Mouse (Mus musculus) embryonic facial prominence, embryonic 11.5 days (tissue): ENCODE data around the gene Samd1. TPM values are rescaled to one million over a fixed set of nuclear protein-coding genes. Genes with fewer than 3 reads are reported as not detected.
A peak's percentile ranks its signal among the peaks of the same experiment; 100 is the strongest.
"Not testable (repeated sequence)": the region's sequence is repeated elsewhere in the genome, so short reads cannot be mapped to it uniquely, and the experiment has no call there.

Experiments
- ATAC-seq: fragments of 200-750 bp; cut with Nextera tagmentation; replicated peaks from 2 replicates; pipeline ENCODE4 v1.8.0; 2017; ENCODE audit warnings: low read depth; ENCODE audit not compliant: insufficient number of reproducible peaks, low FRiP score, low TSS enrichment
- DNase-seq: peaks from one replicate; pipeline ENCODE4 v3.0.0-alpha.2; 2015; ENCODE audit warnings: low spot score
- H3K27ac ChIP-seq: fragments of 300-500 bp; sonication (generic); replicated peaks from 2 replicates; pipeline ENCODE4 v1.5.1; 2014; ENCODE audit warnings: mild to moderate bottlenecking, low read depth, low read length, control low read depth
- H3K27me3 ChIP-seq: fragments of 300-500 bp; sonication (generic); 2 replicates; pipeline ENCODE4 v1.6.1; 2014; ENCODE audit warnings: mild to moderate bottlenecking, low read length, moderate library complexity, mixed read lengths; ENCODE audit not compliant: control insufficient read depth, insufficient read depth
- H3K36me3 ChIP-seq: fragments of 300-500 bp; sonication (generic); replicated peaks from 2 replicates; pipeline ENCODE4 v1.6.1; 2014; ENCODE audit warnings: low read depth, mild to moderate bottlenecking, low read length, moderate library complexity, mixed read lengths; ENCODE audit not compliant: control insufficient read depth, insufficient read depth
- H3K4me1 ChIP-seq: fragments of 300-500 bp; sonication (generic); 2 replicates; pipeline ENCODE4 v1.6.1; 2014; ENCODE audit warnings: low read length, mixed read lengths; ENCODE audit not compliant: control insufficient read depth, insufficient read depth
- H3K4me2 ChIP-seq: fragments of 300-500 bp; sonication (generic); 2 replicates; pipeline ENCODE4 v1.6.1; 2014; ENCODE audit warnings: low read depth, mild to moderate bottlenecking, control low read depth, low read length, moderate library complexity
- H3K4me3 ChIP-seq: fragments of 300-500 bp; sonication (generic); 2 replicates; pipeline ENCODE4 v1.5.1; 2014; ENCODE audit warnings: low read depth, low read length, control low read depth
- H3K9ac ChIP-seq: fragments of 300-500 bp; sonication (generic); replicated peaks from 2 replicates; pipeline ENCODE4 v1.6.1; 2014; ENCODE audit warnings: mild to moderate bottlenecking, control low read depth, low read length
- H3K9me3 ChIP-seq: fragments of 300-500 bp; sonication (generic); replicated peaks from 2 replicates; pipeline ENCODE4 v1.6.1; 2016; ENCODE audit warnings: mild to moderate bottlenecking, low read length, inconsistent platforms, mixed read lengths; ENCODE audit not compliant: control insufficient read depth
- WGBS: fragments of 180-500 bp; shearing (Covaris S2); extraction: QIAGEN DNeasy Blood & Tissue Kit; methylation state at CpG from one replicate; pipeline ENCODE4 v1.1.7; 2014; 5-methylcytosine and 5-hydroxymethylcytosine counted together
- polyA plus RNA-seq: library from polyadenylated mRNA; unstranded; fragments of >200 nt; fragmentation: Nextera tagmentation; extraction: Ambion mirVana; gene quantifications from 2 replicates; pipeline ENCODE4 v1.2.1, GENCODE M21; 2014

The Samd1 gene
- polyA plus RNA-seq, 1 experiment from 2014 or later: 18.2 TPM

GRCm38 (mm10) chr8:83999825-84000224 is 2.4 kb downstream of the Samd1 start:
- no peak overlapping the region for H3K4me2 ChIP-seq
- H3K27me3 ChIP-seq: no peaks in the 10 kb centered on the region; the same call in 1 of the 2 replicates
- no peak overlapping the region for H3K27ac ChIP-seq
- WGBS: 76% methylated on average over 2 of the region's 2 CpGs
- H3K9me3 ChIP-seq: no peaks in the 10 kb centered on the region
- H3K4me3 ChIP-seq: no peak overlapping the region
- DNase-seq (no peak), ATAC-seq (no peak)
- no peaks in the 10 kb centered on the region; the same call in 1 of the 2 replicates for H3K36me3 ChIP-seq
- H3K9ac ChIP-seq: no peak overlapping the region
- peaks cover 6% of the 10 kb centered on the region for H3K4me1 ChIP-seq

DNA sequence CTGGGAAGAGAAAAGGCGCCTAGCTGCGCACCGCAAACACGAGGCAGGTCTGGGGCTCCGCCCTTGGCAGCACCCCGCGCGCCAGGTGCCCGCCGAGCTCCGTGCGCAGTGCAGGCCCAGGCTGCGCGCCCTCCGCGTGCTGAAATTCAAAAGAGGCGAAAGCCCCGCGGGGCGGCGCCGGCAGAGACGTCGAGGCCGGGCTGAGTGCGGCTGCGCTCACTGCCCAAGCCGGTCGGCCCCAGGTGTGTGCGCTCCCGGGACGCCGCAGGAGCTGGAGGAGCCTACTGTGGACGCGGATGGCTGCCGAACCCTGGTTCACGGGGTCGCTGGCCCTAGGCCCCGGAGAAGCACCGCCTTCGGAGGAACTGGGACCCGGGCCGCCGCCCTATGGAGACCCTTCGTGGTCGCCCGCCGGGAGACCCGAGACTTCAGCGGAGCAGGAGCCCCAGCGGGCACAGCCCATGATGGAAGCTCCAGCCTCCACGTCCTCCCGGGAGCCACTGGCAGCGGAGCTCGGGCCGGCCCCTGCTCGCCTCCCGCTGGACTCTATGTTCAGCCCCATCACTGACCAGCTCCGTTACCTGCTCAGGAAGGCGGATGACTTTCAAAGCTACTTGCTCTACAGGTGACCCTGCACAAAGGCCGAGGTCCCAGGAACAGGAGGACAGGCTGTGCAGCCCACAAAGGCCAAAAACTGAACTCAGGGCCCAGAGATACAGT is 4.0 kb downstream of the Samd1 start, which contains the start of gene 1700067K01Rik:
TSS of gene 1700067K01Rik (plus strand) at position 222 of the 720 bp plus-strand sequence.
- 0 out of 2 replicates have a peak within 1 kb of the TSS, but pooled peaks have one; percentile 33 for H3K9ac ChIP-seq
- no peaks in the 10 kb centered on the region; the same call in 1 of the 2 replicates for H3K27me3 ChIP-seq
- DNase-seq (no peak), ATAC-seq (no peak)
- WGBS: 21% methylated on average over 57 of the region's 61 CpGs
- H3K4me2 ChIP-seq: peak within 1 kb of the TSS; percentile 26; the same call in 1 of the 2 replicates
- H3K36me3 ChIP-seq: no peaks in the 10 kb centered on the region; the same call in 1 of the 2 replicates
- no peaks in the 10 kb centered on the region for H3K9me3 ChIP-seq
- peak within 1 kb of the TSS; percentile 13; the same call in 1 of the 2 replicates for H3K4me3 ChIP-seq
- no peak within 1 kb of the TSS for H3K27ac ChIP-seq
- H3K4me1 ChIP-seq: peaks cover 6% of the 10 kb centered on the region

DNA sequence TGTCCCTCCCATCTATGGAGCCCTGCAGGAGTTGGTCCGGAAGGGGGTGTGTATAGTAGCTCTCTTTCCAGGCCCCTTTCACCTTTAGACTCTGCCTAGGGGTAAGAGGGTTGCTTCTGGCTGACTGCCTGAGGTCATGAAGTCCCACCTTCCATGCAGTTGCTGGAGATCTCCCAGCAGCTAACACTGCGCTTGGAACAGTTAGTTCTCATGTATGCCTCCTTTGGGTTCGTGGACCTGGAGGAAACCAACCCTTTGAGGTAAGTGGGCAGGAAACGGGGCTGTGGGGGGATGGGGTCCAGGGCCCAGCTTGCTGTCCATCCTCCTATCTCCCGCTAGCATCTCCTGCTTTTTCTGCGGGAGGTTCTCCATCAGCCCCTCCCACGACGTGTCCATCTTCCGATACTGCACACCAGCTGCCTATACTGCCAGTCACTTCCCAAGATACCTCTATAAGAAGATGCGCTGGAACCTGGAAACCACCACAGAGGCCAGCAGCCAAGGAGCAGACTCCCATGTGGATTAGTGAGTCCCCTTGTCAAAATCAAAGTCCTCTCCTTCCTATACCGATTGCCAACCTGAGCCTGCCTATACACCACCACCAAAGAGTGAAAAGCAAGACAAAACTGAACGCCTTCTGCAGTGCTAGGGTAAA is 5.6 kb downstream of the Samd1 start:
- WGBS: 52% methylated on average over 12 of the region's 12 CpGs
- no peak overlapping the region for H3K9ac ChIP-seq
- H3K27ac ChIP-seq: no peak overlapping the region
- no peak overlapping the region for H3K4me3 ChIP-seq
- peaks cover 6% of the 10 kb centered on the region for H3K4me1 ChIP-seq
- H3K27me3 ChIP-seq: no peaks in the 10 kb centered on the region; the same call in 1 of the 2 replicates
- ATAC-seq: no peak
- no peaks in the 10 kb centered on the region for H3K9me3 ChIP-seq
- H3K36me3 ChIP-seq: no peaks in the 10 kb centered on the region; the same call in 1 of the 2 replicates
- H3K4me2 ChIP-seq: no peak overlapping the region
- DNase-seq: no peak

DNA sequence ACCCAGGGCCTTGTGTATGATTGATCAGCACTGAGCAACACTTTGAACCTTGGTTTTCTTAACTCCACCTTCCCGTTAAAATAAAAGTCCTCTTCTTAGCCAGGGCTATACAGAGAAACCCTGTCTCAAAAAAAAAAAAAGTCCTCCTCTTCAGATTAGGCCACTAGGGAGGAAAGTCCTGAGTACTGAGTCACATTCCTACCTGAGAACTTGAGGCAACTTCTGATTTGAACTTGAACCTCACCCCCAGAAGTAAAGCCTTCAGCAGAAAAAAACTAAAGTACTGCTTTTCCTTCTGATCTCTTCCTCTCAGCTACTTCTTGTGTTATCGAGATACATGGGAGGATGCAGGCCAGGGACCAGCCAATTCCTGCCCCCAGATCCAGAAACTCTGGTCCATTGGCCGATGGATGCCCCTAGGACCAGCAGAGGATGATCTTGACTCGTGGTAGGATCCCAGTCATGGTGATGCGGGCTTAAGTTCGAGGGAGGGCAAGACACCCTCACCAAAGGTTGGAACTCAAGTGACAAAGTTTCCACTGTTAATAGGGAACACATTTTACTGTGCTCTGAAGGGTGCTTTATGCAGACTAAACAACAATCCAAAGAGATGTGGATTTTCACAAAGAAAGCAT is 6.3 kb downstream of the Samd1 start:
- Histone ChIP-seq H3K9ac (peak overlapping the region; percentile 65), H3K27ac (no peak overlapping the region), H3K4me3 (peak overlapping the region; percentile 48), H3K4me2 (peak overlapping the region; percentile 81), H3K27me3 (no peaks in the 10 kb centered on the region; the same call in 1 of the 2 replicates), H3K9me3 (no peaks in the 10 kb centered on the region), H3K36me3 (no peaks in the 10 kb centered on the region; the same call in 1 of the 2 replicates), H3K4me1 (peaks cover 6% of the 10 kb centered on the region)
- 66% methylated on average over 6 of the region's 6 CpGs for WGBS
- DNase-seq (no peak), ATAC-seq (no peak)

GRCm38 (mm10) chr8:84004533-84005201 is 7.2 kb downstream of the Samd1 start:
- H3K4me3 ChIP-seq: peak overlapping the region; percentile 48
- no peaks in the 10 kb centered on the region; the same call in 1 of the 2 replicates for H3K36me3 ChIP-seq
- WGBS: under 1% methylated on average over 30 of the region's 30 CpGs
- DNase-seq (peak; percentile 94), ATAC-seq (peak; percentile 67)
- peak overlapping the region; percentile 22; the same call in 1 of the 2 replicates for H3K27ac ChIP-seq
- no peaks in the 10 kb centered on the region; the same call in 1 of the 2 replicates for H3K27me3 ChIP-seq
- no peaks in the 10 kb centered on the region for H3K9me3 ChIP-seq
- peak overlapping the region; percentile 65 for H3K9ac ChIP-seq
- H3K4me1 ChIP-seq: no peaks in the 10 kb centered on the region; the same call in 1 of the 2 replicates
- H3K4me2 ChIP-seq: peak overlapping the region; percentile 81

DNA sequence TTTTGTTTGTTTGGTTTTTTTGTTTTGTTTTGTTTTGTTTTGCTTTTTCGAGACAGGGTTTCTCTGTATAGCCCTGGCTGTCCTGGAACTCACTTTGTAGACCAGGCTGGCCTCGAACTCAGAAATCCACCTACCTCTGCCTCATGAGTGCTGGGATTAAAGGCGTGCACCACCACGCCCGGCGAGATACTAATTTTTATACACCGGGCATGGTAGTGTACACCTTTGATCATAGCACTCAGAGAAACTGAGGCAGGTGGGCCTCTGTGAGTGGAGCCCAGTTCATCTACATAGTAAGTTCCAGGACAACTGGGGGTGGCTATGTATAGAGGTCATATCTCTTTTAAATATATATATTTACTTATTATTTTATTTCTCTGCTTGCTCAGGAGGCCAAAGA is 8.0 kb downstream of the Samd1 start:
- DNase-seq, H3K4me1 ChIP-seq, H3K27ac ChIP-seq, H3K36me3 ChIP-seq, H3K4me2 ChIP-seq, H3K9ac ChIP-seq, H3K9me3 ChIP-seq, H3K4me3 ChIP-seq, H3K27me3 ChIP-seq, ATAC-seq: not testable (repeated sequence)
- 90% methylated on average over 7 of the region's 7 CpGs for WGBS

- H3K4me2 ChIP-seq: no peak overlapping the region
- H3K27ac ChIP-seq: no peak overlapping the region
- peaks cover 3% of the 10 kb centered on the region for H3K4me1 ChIP-seq
- peaks cover 29% of the 10 kb centered on the region for H3K27me3 ChIP-seq
- DNase-seq (peak; percentile 49), ATAC-seq (no peak)
- H3K9me3 ChIP-seq: no peaks in the 10 kb centered on the region
- H3K4me3 ChIP-seq: no peak overlapping the region
- H3K36me3 ChIP-seq: no peaks in the 10 kb centered on the region
- WGBS: 28% methylated on average over 7 of the region's 7 CpGs
- no peak overlapping the region for H3K9ac ChIP-seq
These were observed 10.9 kb downstream of the Samd1 start for GRCm38 (mm10) chr8:84008362-84008761.
